Mouse (Mus musculus) spleen, adult 10 weeks (tissue): ENCODE measurements around the gene Selenot. TPM values are rescaled to one million over a fixed set of nuclear protein-coding genes. Genes with fewer than 3 reads are reported as not detected.

Source experiments
- polyA plus RNA-seq: library from polyadenylated mRNA; stranded (reverse); fragments of 350-450 nt; fragmentation: Illumina TruSeq; extraction: RNeasy Lipid Tissue Mini Kit (QIAGEN cat#74804); gene quantifications from one replicate; pipeline ENCODE4 v1.2.3, GENCODE M21; 2015; ENCODE audit warnings: low replicate concordance; ENCODE audit not compliant: insufficient read depth

Gene Selenot
- 188 TPM for polyA plus RNA-seq

GRCm38 (mm10) chr3:58576137-58577066 lies at the start of gene Selenot:
TSS of gene Selenot (plus strand) at chr3:58576636.

GRCm38 (mm10) chr3:58636406-58637295 lies 60.2 kb downstream of the Selenot start, which contains the start of gene Erich6:
TSS of gene Erich6 (minus strand) at chr3:58637207.

Other genes starting within 250 kb of the Selenot start
- gene Tsc22d2, start 161.9 kb upstream of the Selenot start, polyA plus RNA-seq, result 25.8 TPM
- 83.6 TPM for gene Eif2a, start 50.8 kb upstream of the Selenot start, polyA plus RNA-seq
- gene Serp1, start 50.7 kb upstream of the Selenot start, polyA plus RNA-seq, result 283 TPM
- not detected for gene Erich6, start 60.6 kb downstream of the Selenot start, polyA plus RNA-seq
- gene Siah2, start 115.8 kb downstream of the Selenot start, polyA plus RNA-seq, result 11.1 TPM
- not detected for gene Mindy4b-ps, start 245.7 kb downstream of the Selenot start, polyA plus RNA-seq